Mouse (Mus musculus) gastrocnemius, postnatal 36 days (tissue): ENCODE results near the gene Fbxo21. TPM values are rescaled to one million over a fixed set of nuclear protein-coding genes. Genes with fewer than 3 reads are reported as not detected.
A peak's percentile ranks its signal among the peaks of the same experiment; 100 is the strongest.

ENCODE experiments used
- DNase-seq, 2 experiments: peaks; one replicate each; pipeline ENCODE4 v3.0.0; 2022
- intact Hi-C: fragments of 180-260 bp; cut with DNase I; formaldehyde crosslinking; loops from one replicate; pipeline ENCODE4 v1.15.1; 2025
- long read RNA-seq, 2 experiments: library from polyadenylated mRNA; stranded (forward); transcript quantifications; one replicate each; pipeline ENCODE4 v2.0.0; 2021
- total RNA-seq, 2 experiments: library from RNA; stranded (reverse); gene quantifications; 2 replicates each; pipeline ENCODE4 v1.2.3; 2021

Gene Fbxo21
- 10 to 100 TPM in 1 of 2 experiments, 1 to 10 TPM in 1; 8.5 to 13.6 TPM for total RNA-seq
- long read RNA-seq, experiment 1, partial matches to known transcripts: 2 of 4 reads
- long read RNA-seq, experiment 1, other reads (novel, unspliced or antisense): 0 of 4 reads
- long read RNA-seq, experiment 2, transcript Fbxo21-201 (12 exons, 3,883 nt): major isoform, 8 of 14 reads
- long read RNA-seq, experiment 2, partial matches to known transcripts: 5 of 14 reads
- long read RNA-seq, experiment 2, other reads (novel, unspliced or antisense): 0 of 14 reads

- peak; percentile 94 to 97 for DNase-seq
- intact Hi-C loops: no loop called here
Measured at GRCm38 (mm10) chr5:117976657-117977500, at the start of gene Fbxo21. Fbxo21 (plus strand) TSS chr5:117976730.

DNA sequence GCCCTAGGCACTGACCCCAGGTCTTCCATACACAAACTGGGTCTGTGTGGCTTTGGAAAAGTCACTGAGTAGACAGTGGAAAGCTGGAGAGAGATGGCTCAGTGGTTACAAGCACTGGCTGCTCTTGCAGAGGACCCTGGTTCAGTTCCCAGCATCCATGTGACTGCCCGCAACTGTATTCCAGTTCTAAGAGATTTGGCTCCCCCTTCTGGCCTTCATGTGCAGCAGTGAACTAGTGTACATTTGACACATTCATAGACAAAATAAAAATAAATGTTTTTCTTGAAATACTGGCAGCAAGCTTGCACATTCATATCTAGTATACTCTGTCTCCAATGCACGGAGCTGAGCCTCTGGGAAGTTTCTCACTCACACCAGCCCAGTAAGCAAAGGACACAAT, 48.0 kb upstream of the Fbxo21 start:
- no peak for DNase-seq
- intact Hi-C loops: no loop called here

- intact Hi-C loops: loop anchor here (2.0 to 5.0 kb wide), 3 partner anchors 95 to 415 kb away; no protein-coding TSS in a partner anchor
- DNase-seq: no peak
Measured at GRCm38 (mm10) chr5:117932222-117932621, 44.3 kb upstream of the Fbxo21 start.

- DNase-seq: peak; percentile 67 to 75
- intact Hi-C loops: loop anchor here (2.0 to 5.0 kb wide), 3 partner anchors 96 to 416 kb away; no protein-coding TSS in a partner anchor
Measured at GRCm38 (mm10) chr5:117932862-117933261, 43.7 kb upstream of the Fbxo21 start.

GRCm38 (mm10) chr5:117936346-117936745, 40.2 kb upstream of the Fbxo21 start:
- intact Hi-C loops: no loop called here
- DNase-seq: no peak

GRCm38 (mm10) chr5:117937186-117937585, 39.3 kb upstream of the Fbxo21 start:
- DNase-seq: no peak
- intact Hi-C loops: no loop called here

- intact Hi-C loops: no loop called here
- DNase-seq: peak; percentile 19 to 54
Measured at GRCm38 (mm10) chr5:117938182-117938581, 38.3 kb upstream of the Fbxo21 start.

DNA sequence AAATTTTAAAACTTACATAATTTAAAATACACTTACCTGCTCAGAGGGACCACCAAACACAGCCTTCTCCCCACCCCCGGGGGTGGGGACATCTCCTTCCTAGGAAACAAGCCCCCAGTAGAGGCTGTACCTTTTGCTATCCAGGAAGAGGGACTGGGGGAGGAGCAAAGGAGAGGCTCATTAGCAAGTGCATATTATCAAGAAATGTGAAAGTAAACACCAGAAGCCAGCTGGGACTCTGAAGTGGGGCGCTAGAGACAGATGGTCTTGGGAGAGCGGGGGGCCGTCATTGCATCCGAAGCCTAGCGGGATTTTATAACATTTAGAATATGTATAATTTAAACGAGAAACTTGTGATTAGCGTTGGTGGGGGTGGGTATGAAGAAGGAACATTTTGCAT, 37.1 kb upstream of the Fbxo21 start:
- no peak for DNase-seq
- intact Hi-C loops: no loop called here

GRCm38 (mm10) chr5:117941552-117941951, 35.0 kb upstream of the Fbxo21 start:
- intact Hi-C loops: no loop called here
- no peak for DNase-seq

- DNase-seq: peak in 1 of 2 experiments; percentile 22
- intact Hi-C loops: no loop called here
Measured at GRCm38 (mm10) chr5:117946605-117947004, 29.9 kb upstream of the Fbxo21 start.

DNA sequence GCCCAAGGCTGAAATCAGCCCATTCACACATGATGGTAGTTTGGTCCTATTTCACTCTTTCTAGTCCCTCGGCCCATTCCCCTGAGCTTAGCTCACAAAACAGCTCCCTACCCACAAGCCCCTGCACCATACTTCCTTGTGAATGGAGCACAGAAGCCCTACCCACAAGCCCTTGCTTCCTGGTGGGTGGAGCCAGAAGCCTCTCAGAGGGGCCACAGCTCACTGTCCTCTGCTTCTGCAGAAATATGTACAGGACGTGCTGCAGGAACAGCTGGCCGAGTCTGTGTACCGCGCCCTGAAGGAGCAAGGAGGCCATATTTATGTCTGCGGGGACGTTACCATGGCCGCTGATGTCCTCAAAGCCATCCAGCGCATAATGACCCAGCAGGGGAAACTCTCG, 27.1 kb upstream of the Fbxo21 start:
- no peak for DNase-seq
- intact Hi-C loops: no loop called here

GRCm38 (mm10) chr5:117953893-117954292, 22.6 kb upstream of the Fbxo21 start:
- DNase-seq: no peak
- intact Hi-C loops: loop anchor here (2.0 kb wide), 1 partner anchor 445 kb away; no protein-coding TSS in a partner anchor

- intact Hi-C loops: no loop called here
- no peak for DNase-seq
Measured at GRCm38 (mm10) chr5:117954429-117954828, 22.1 kb upstream of the Fbxo21 start.

DNA sequence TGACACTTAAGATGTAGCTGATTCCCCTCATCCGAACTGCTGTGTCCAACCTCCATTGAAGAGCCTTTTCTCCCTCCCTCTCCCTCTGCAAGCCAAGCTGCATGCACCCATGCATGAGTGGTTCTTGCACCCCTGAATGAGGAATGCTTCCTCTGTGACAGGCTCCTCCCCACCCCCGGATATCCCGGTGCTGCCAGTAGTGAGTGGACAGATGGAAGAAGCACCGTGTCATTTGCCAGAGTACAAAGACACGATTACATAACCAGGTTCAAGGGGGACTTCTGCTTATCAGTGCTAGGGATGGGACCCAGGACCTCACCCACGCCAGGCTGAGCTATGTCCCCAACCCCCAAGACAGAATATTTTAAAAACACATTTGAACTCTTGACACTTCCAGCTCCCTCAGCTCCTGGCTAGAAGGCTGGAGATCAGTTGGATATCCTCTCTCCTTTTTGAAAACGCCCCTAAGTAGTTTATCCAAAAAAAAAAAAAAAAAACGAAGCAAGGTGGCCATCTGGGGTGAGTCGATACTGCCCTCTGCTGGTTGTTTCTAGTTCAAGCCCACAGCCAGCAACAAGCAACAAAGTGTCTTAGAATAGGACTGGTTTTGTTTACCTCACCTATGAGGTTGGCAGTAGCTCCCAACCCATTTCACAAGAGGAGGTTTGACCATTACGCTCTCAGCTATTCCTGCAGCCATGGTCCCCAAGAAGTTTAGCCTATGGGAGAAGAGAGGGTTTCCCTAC, 20.7 kb upstream of the Fbxo21 start:
- DNase-seq: no peak
- intact Hi-C loops: no loop called here

DNA sequence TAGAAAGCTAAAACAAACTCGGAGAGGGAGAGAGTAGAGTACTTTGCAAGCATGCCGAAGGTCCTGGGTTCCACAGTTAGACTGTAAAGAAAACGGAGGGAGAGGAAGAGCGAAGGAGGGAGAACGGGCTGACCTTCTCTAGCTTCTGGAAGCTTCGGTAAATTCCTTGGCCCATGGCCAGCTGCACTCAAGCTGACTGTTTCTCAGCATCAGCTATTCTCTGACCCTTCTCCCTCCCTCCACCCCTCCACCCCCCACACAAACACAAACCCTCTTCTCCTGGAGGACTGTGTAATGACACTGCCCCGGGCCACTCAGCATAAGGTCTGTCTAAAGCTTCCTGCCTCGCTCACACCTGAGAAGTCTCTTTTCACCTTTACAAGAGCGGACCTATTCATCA, 11.8 kb upstream of the Fbxo21 start:
- no peak for DNase-seq
- intact Hi-C loops: no loop called here

DNA sequence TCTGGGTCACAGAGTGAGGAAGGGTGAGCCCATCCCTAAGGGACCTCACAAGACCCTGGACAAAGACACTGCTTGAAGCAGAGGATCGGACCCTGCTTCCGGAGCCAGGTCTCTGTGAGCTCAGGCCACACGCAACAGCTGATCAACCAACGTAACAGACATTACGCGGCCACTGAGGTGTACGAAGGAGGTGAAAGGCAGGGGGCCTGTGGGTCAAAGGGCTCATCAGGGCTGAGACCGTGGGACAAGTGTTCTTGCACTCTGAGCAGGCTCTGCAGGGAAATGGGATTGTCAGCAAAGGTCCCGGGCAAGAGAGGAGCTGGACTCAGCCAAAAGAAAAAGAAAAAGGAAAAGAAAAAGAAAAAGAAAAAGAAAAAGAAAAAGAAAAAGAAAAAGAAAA, 9.6 kb upstream of the Fbxo21 start:
- no peak for DNase-seq
- intact Hi-C loops: no loop called here

- intact Hi-C loops: no loop called here
- DNase-seq: no peak
Measured at GRCm38 (mm10) chr5:117967659-117968069, 8.9 kb upstream of the Fbxo21 start.

DNA sequence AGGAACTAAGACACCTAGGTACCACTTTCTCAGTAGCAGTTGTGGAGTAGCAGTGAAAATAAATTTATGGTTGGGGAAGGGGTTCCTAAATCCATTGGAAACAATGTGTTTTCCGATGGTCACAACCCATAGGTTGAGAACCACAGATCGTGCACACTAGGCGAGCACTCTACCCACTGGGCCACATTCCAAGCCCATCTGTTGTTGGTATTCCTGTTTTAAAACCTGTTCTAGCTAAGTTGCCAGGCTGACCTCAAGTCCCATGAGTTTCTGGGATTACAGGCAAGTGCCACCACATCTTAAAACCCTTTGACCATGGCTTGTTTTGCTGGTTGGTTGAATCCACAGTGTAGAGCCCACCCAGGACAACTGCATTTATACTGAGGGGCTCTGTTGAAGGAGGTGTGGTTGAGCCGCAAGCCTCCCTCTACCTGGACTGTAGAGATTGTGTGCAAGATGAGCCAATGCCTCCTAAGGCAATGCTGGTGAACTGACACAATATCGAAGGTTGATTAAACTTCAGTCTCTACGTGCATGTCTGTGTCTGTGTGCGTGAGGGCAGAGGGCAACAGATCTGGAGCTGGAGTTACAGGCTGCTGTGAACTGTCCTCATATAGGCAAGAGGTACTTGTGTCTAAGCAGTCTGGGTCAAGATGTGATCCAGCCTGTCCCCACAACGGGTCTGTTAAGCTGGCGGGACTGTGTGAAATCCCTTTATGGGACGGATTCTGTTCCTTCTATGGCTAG, 6.7 kb upstream of the Fbxo21 start:
- intact Hi-C loops: no loop called here
- no peak for DNase-seq

- intact Hi-C loops: no loop called here
- DNase-seq: no peak
Measured at GRCm38 (mm10) chr5:117976263-117976656, 270 bp upstream of the Fbxo21 start.

DNA sequence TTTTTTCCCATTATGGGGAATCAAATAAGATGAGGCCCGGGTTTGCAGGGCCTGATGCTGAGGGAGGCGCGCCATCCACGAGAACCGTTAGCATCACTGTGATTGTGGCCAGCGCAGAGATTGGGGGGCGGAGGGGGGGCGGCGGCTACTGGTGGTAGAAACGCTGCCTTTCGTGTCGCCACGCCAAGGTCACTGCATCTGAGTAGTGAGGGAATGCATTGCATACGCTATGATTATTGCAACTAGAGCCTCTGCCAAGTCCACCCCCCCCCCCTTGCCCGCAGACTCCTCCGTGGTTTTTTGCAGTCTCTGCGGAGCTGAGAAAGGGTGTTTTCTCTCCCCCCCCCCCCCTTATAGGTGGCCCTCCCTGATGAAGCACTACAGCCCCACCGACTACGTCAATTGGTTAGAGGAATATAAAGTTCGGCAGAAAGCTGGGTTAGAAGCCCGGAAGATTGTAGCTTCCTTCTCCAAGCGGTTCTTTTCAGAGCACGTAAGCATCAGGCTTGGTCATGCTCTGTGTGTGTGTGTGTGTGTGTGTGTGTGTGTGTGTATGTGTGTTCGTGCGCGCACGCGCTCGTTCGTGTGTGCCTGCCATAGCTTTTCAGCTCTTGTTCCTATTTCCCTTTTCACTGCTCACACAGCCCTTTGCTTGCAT, 1.1 kb downstream of the Fbxo21 start:
- no peak for DNase-seq
- intact Hi-C loops: loop anchor here (1.0 kb wide), 1 partner anchor 25 kb away; no protein-coding TSS in a partner anchor
